Mouse (Mus musculus) urinary bladder, adult 2 months (tissue): Measurements from ENCODE around the gene Ears2. TPM values are rescaled to one million over a fixed set of nuclear protein-coding genes. Genes with fewer than 3 reads are reported as not detected.

ENCODE experiments used
- DNase-seq: peaks from one replicate; pipeline ENCODE4 v3.0.0; 2022; ENCODE audit warnings: low spot score
- polyA plus RNA-seq: library from polyadenylated mRNA; depleted of rRNA; stranded (reverse); fragments of >200 nt; gene quantifications from 2 replicates; pipeline ENCODE4 v1.2.3, GENCODE M21; 2012; rRNA removed

The Ears2 gene
- polyA plus RNA-seq, 1 experiment, result 10.8 TPM

GRCm38 (mm10) chr7:122045181-122045634 lies 21.9 kb downstream of the Ears2 start:
- no peak for DNase-seq

- no peak for DNase-seq
Measured at GRCm38 (mm10) chr7:122044106-122044505, 23.0 kb downstream of the Ears2 start.

GRCm38 (mm10) chr7:122034348-122034747 lies 32.7 kb downstream of the Ears2 start:
- no peak for DNase-seq

- DNase-seq, result no peak
Measured at GRCm38 (mm10) chr7:122033371-122033770, 33.7 kb downstream of the Ears2 start.

- DNase-seq, result no peak
Measured at GRCm38 (mm10) chr7:122022131-122022530, 44.9 kb downstream of the Ears2 start.

GRCm38 (mm10) chr7:122020667-122021354 lies 46.3 kb downstream of the Ears2 start, which contains the start of gene Gga2:
Gene Gga2, minus strand, starts transcription at chr7:122021222.
- DNase-seq, result peak; percentile 79

GRCm38 (mm10) chr7:122020273-122020666 lies 46.8 kb downstream of the Ears2 start:
- DNase-seq, result no peak

GRCm38 (mm10) chr7:122018978-122019377 lies 48.1 kb downstream of the Ears2 start:
- DNase-seq, result no peak

- DNase-seq, result no peak
Measured at GRCm38 (mm10) chr7:122018247-122018646, 48.8 kb downstream of the Ears2 start.

- DNase-seq, result peak; percentile 51
Measured at GRCm38 (mm10) chr7:122015734-122016133, 51.3 kb downstream of the Ears2 start.

GRCm38 (mm10) chr7:122015105-122015504 lies 52.0 kb downstream of the Ears2 start:
- DNase-seq, result peak; percentile 29

GRCm38 (mm10) chr7:122012949-122013348 lies 54.1 kb downstream of the Ears2 start:
- no peak for DNase-seq

GRCm38 (mm10) chr7:122012370-122012769 lies 54.7 kb downstream of the Ears2 start:
- DNase-seq, result no peak

- DNase-seq, result no peak
Measured at GRCm38 (mm10) chr7:122000396-122000795, 66.7 kb downstream of the Ears2 start.

GRCm38 (mm10) chr7:121995961-121996360 lies 71.1 kb downstream of the Ears2 start:
- no peak for DNase-seq

Other genes starting within 250 kb of the Ears2 start
- 15.3 and 16.5 TPM in 2 replicates for gene Scnn1b, start 202.2 kb downstream of the Ears2 start, polyA plus RNA-seq
- 21.8 and 23.7 TPM in 2 replicates for gene Cog7, start 85.6 kb downstream of the Ears2 start, polyA plus RNA-seq
- gene Gga2, start 46.0 kb downstream of the Ears2 start, polyA plus RNA-seq, result 62.1 and 62.7 TPM in 2 replicates
- 25.0 and 29.8 TPM in 2 replicates for gene Ubfd1, start 88 bp downstream of the Ears2 start, polyA plus RNA-seq
- gene Ndufab1, start 34.6 kb upstream of the Ears2 start, polyA plus RNA-seq, result 139 and 155 TPM in 2 replicates
- gene Palb2, start 65.7 kb upstream of the Ears2 start, polyA plus RNA-seq, result 2.1 and 2.4 TPM in 2 replicates
- 71.2 and 84.0 TPM in 2 replicates for gene Dctn5, start 65.8 kb upstream of the Ears2 start, polyA plus RNA-seq
- gene Plk1, start 92.2 kb upstream of the Ears2 start, polyA plus RNA-seq, result 2.0 and 3.0 TPM in 2 replicates
- 1.4 and 1.5 TPM in 2 replicates for gene Ern2, start 118.9 kb upstream of the Ears2 start, polyA plus RNA-seq
- 10.8 and 13.2 TPM in 2 replicates for gene Chp2, start 152.2 kb upstream of the Ears2 start, polyA plus RNA-seq
- gene Prkcb, start 221.5 kb upstream of the Ears2 start, polyA plus RNA-seq, result 121 and 158 TPM in 2 replicates